19 mouse cellular contexts compared by ENCODE assay signal in the genomic region with DNA sequence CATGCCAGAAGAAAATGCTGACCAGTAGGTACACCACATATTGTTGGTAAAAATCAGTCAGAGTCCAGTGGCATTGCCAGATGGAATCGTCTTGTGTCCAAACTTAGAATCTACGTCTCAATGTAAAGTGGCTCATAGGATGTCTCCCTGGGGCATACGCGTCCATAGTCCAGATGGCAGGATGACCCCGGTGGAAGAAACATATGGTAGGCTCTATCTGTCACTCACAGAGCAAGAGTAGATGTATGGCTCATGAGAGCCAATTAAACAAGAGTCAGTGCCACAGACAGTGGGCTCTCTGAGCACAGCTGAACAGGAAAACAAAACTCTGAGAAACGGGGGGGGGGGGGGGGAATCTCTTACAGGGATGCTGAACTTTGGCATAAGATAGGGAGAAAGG.
DNase-seq lines count a peak whose midpoint lies in the region; ATAC-seq lines count a peak whose summit lies in the region.
"Had no signal": no experiment of that assay in that cellular context is flagged by ENCODE, and none has a peak within 500 bp of the region (broad histone marks: within the 10 kb centered on the region; RNA-seq: fewer than 3 reads in every experiment).

No protein-coding gene starts in this region.

- no peak overlapping the region for H3K4me2 ChIP-seq in heart, embryonic 12.5 days
- no peak overlapping the region for H3K4me2 ChIP-seq in midbrain, embryonic 11.5 days
- no peak overlapping the region for H3K4me2 ChIP-seq in midbrain, embryonic 16.5 days (ENCODE audit: low read length)
- H3K4me2 ChIP-seq: embryonic facial prominence, embryonic 12.5 days; forebrain, embryonic 13.5 days; intestine, embryonic 15.5 days had no signal

- 0 out of 2 replicates have a peak, but pooled peaks cover 5% of the 10 kb centered on the region for H3K4me1 ChIP-seq in heart, embryonic 10.5 days
- H3K4me1 ChIP-seq in heart, embryonic 12.5 days (replicated peaks): peaks cover 8% of the 10 kb centered on the region
- no peaks in the 10 kb centered on the region for H3K4me1 ChIP-seq in midbrain, embryonic 11.5 days (ENCODE audit: control insufficient read depth, insufficient read depth, low read length)
- peaks cover 7% of the 10 kb centered on the region; the same call in 1 of the 2 replicates for H3K4me1 ChIP-seq in midbrain, embryonic 16.5 days (ENCODE audit: control insufficient read depth, insufficient read depth, low read length)
- H3K4me1 ChIP-seq: intestine, embryonic 15.5 days had no signal

- H3K36me3 ChIP-seq in heart, embryonic 10.5 days: no peaks in the 10 kb centered on the region
- no peaks in the 10 kb centered on the region for H3K36me3 ChIP-seq in heart, embryonic 12.5 days
- no peaks in the 10 kb centered on the region for H3K36me3 ChIP-seq in midbrain, embryonic 11.5 days (ENCODE audit: control insufficient read depth, insufficient read depth, low read length)
- no peaks in the 10 kb centered on the region for H3K36me3 ChIP-seq in midbrain, embryonic 16.5 days (ENCODE audit: control insufficient read depth, insufficient read depth, low read length)
- H3K36me3 ChIP-seq: embryonic facial prominence, embryonic 12.5 days; intestine, embryonic 15.5 days had no signal

- H3K4me3 ChIP-seq in heart, embryonic 10.5 days: no peak overlapping the region
- no peak overlapping the region for H3K4me3 ChIP-seq in heart, embryonic 12.5 days
- no peak overlapping the region for H3K4me3 ChIP-seq in midbrain, embryonic 11.5 days (ENCODE audit: low read depth, low read length)
- no peak overlapping the region for H3K4me3 ChIP-seq in midbrain, embryonic 16.5 days (ENCODE audit: low read depth, low read length)
- H3K4me3 ChIP-seq: embryonic facial prominence, embryonic 12.5 days; forebrain, embryonic 13.5 days; intestine, embryonic 15.5 days had no signal

- WGBS in heart, embryonic 10.5 days: 70% methylated on average over 6 of the region's 6 CpGs
- WGBS in heart, embryonic 12.5 days: 72% methylated on average over 6 of the region's 6 CpGs
- WGBS in midbrain, embryonic 11.5 days: 71% methylated on average over 6 of the region's 6 CpGs
- WGBS in midbrain, embryonic 16.5 days: 70% methylated on average over 6 of the region's 6 CpGs

- H3K27me3 ChIP-seq in heart, embryonic 10.5 days (ENCODE audit: insufficient read depth, poor library complexity, severe bottlenecking): peaks cover 16% of the 10 kb centered on the region
- 0 out of 2 replicates have a peak, but pooled peaks cover 9% of the 10 kb centered on the region for H3K27me3 ChIP-seq in heart, embryonic 12.5 days (replicated peaks)
- no peaks in the 10 kb centered on the region for H3K27me3 ChIP-seq in midbrain, embryonic 11.5 days (ENCODE audit: control insufficient read depth, insufficient read depth, low read length)
- no peaks in the 10 kb centered on the region for H3K27me3 ChIP-seq in midbrain, embryonic 16.5 days (ENCODE audit: control insufficient read depth, insufficient read depth, low read depth, low read length)
- H3K27me3 ChIP-seq: embryonic facial prominence, embryonic 12.5 days; forebrain, embryonic 13.5 days; intestine, embryonic 15.5 days had no signal

- H3K9ac ChIP-seq in heart, embryonic 12.5 days: no peak overlapping the region
- H3K9ac ChIP-seq in midbrain, embryonic 11.5 days (ENCODE audit: low read length): no peak overlapping the region
- H3K9ac ChIP-seq in midbrain, embryonic 16.5 days (ENCODE audit: low read depth, low read length): no peak overlapping the region
- H3K9ac ChIP-seq: embryonic facial prominence, embryonic 12.5 days; forebrain, embryonic 13.5 days; intestine, embryonic 15.5 days had no signal

- H3K27ac ChIP-seq in heart, embryonic 10.5 days: no peak overlapping the region
- H3K27ac ChIP-seq in heart, embryonic 12.5 days (ENCODE audit: poor library complexity, severe bottlenecking): no peak overlapping the region
- H3K27ac ChIP-seq in midbrain, embryonic 11.5 days (ENCODE audit: low read depth, low read length): no peak overlapping the region
- H3K27ac ChIP-seq in midbrain, embryonic 16.5 days (ENCODE audit: low read length): no peak overlapping the region
- H3K27ac ChIP-seq: embryonic facial prominence, embryonic 12.5 days; forebrain, embryonic 13.5 days; intestine, embryonic 15.5 days had no signal

- no peak for ATAC-seq in heart, embryonic 12.5 days (ENCODE audit: insufficient number of reproducible peaks, low FRiP score)
- 0 out of 2 replicates have a peak, but pooled peaks have one; percentile 44 for ATAC-seq in midbrain, embryonic 11.5 days (ENCODE audit: low FRiP score)
- no peak for ATAC-seq in midbrain, embryonic 16.5 days
- ATAC-seq: forebrain, embryonic 13.5 days; intestine, embryonic 15.5 days had no signal

- no peaks in the 10 kb centered on the region for H3K9me3 ChIP-seq in heart, embryonic 10.5 days
- H3K9me3 ChIP-seq in heart, embryonic 12.5 days (replicated peaks): no peaks in the 10 kb centered on the region
- no peaks in the 10 kb centered on the region for H3K9me3 ChIP-seq in midbrain, embryonic 11.5 days (ENCODE audit: control insufficient read depth, low read length)
- no peaks in the 10 kb centered on the region for H3K9me3 ChIP-seq in midbrain, embryonic 16.5 days (replicated peaks; ENCODE audit: control insufficient read depth, low read length, poor library complexity, severe bottlenecking)
- H3K9me3 ChIP-seq: embryonic facial prominence, embryonic 12.5 days; forebrain, embryonic 13.5 days; intestine, embryonic 15.5 days had no signal

- DNase-seq in embryo, embryonic 10.5 days (ENCODE audit: low spot score): peak; percentile 53
- DNase-seq in embryo, embryonic 9.5 days (ENCODE audit: extremely low spot score): no peak
- DNase-seq in heart, embryonic 10.5 days (ENCODE audit: low spot score): peak; percentile 42
- DNase-seq in midbrain, embryonic 11.5 days (ENCODE audit: low spot score, missing footprints): no peak
- DNase-seq in testis, postnatal 10 days (ENCODE audit: low spot score): peak; percentile 13
- no peak for DNase-seq in testis, postnatal 14 days (ENCODE audit: low spot score)
- DNase-seq: adrenal gland, postnatal 10 days; cerebellum, adult 11 months; cerebellum, adult 8-10 months; cerebellum, postnatal 14 days; gastrocnemius, postnatal 10 days; heart, postnatal 10 days; heart, postnatal 4 days; kidney, adult 18-20 months had no signal

Comparison
In these comparisons a context has a peak if more than half of its experiments do, and no peak if none do; other contexts are left out.
1. DNase-seq: peak in embryo, embryonic 10.5 days (single experiment), heart, embryonic 10.5 days (single experiment) and testis, postnatal 10 days (single experiment); none in embryo, embryonic 9.5 days (single experiment), midbrain, embryonic 11.5 days (single experiment) and testis, postnatal 14 days (single experiment).